ENCODE assay signal across 9 mouse cellular contexts in genomic region chr6:103306420-103307249, GRCm38 (mm10).
DNase-seq lines count a peak whose midpoint lies in the region; ATAC-seq and TF ChIP-seq lines count a peak whose summit lies in the region.
"Had no signal": no experiment of that assay in that cellular context is flagged by ENCODE, and none has a peak within 500 bp of the region (broad histone marks: within the 10 kb centered on the region; RNA-seq: fewer than 3 reads in every experiment).

No protein-coding gene starts in this region.

- peak; percentile 46 for TF ChIP-seq CTCF in Patski (IDR thresholded peaks at IDR 0.05)

- peaks cover 38% of the 10 kb centered on the region for H3K27me3 ChIP-seq in Patski
- H3K27me3 ChIP-seq: embryonic facial prominence, embryonic 15.5 days had no signal

- intact Hi-C loops in left cerebral cortex, postnatal 25 days (cut with DNase I): loop anchor here (1.0 to 2.0 kb wide), 2 partner anchors 204 to 377 kb away; partner anchors contain the start of gene Chl1

- peak; percentile 21 to 35 for DNase-seq in left cerebral cortex, postnatal 25 days (ENCODE audit: low spot score in 2 of 2)
- no peak for DNase-seq in left cerebral cortex, adult 11 months (ENCODE audit: low spot score)
- no peak for DNase-seq in Patski (ENCODE audit: low read depth, low spot score)
- peak; percentile 35 for DNase-seq in embryo, embryonic 9.5 days (ENCODE audit: extremely low spot score)
- DNase-seq in right cerebral cortex, postnatal 10 days (ENCODE audit: low spot score in 2 of 2): no peak
- DNase-seq in urinary bladder, postnatal 4 days (ENCODE audit: low spot score in 2 of 2): no peak
- DNase-seq in kidney, adult 18-20 months: no peak

- CTCF ChIA-PET in Patski (lab: Charles Lee): no interaction called here

- POLR2A ChIA-PET in Patski (lab: Charles Lee): no interaction called here

- no peak for ATAC-seq in Patski
- peak; percentile 78 for ATAC-seq in megakaryocyte-erythroid progenitor cell, adult 5-6 weeks (replicated peaks; ENCODE audit: low FRiP score, low TSS enrichment, poor library complexity, severe bottlenecking)

- in situ Hi-C loops in Patski (cut with MboI; ENCODE audit: low pct_unique_long_range_greater_than_20kb): loop anchor here (5.0 kb wide), 1 partner anchor 371 kb away; no protein-coding TSS in a partner anchor

Comparison
In these comparisons a context has a peak if more than half of its experiments do, and no peak if none do; other contexts are left out.
1. DNase-seq: peak in left cerebral cortex, postnatal 25 days (2 of 2) and embryo, embryonic 9.5 days (single experiment); none in left cerebral cortex, adult 11 months (single experiment), Patski (single experiment), right cerebral cortex, postnatal 10 days (0 of 2), urinary bladder, postnatal 4 days (0 of 2) and kidney, adult 18-20 months (single experiment).